Mouse (Mus musculus) thymus, adult 2 months (tissue): ENCODE results near the gene Grk5.

Experiments used
- CTCF ChIP-seq: fragments of 200-500 bp; IDR thresholded peaks from 2 replicates; pipeline ENCODE4 v1.5.1; 2012; ENCODE audit warnings: mild to moderate bottlenecking, control low read depth, low read length, moderate library complexity, borderline replicate concordance; ENCODE audit not compliant: control insufficient read depth, poor library complexity, insufficient read depth; ENCODE audit errors: extremely low read depth
- POLR2A ChIP-seq: fragments of 200-500 bp; IDR thresholded peaks from 2 replicates; pipeline ENCODE4 v1.6.1; 2012; ENCODE audit warnings: mild to moderate bottlenecking, low read length, control low read depth, moderate library complexity; ENCODE audit not compliant: control insufficient read depth, poor library complexity, insufficient read depth; ENCODE audit errors: extremely low read depth

DNA sequence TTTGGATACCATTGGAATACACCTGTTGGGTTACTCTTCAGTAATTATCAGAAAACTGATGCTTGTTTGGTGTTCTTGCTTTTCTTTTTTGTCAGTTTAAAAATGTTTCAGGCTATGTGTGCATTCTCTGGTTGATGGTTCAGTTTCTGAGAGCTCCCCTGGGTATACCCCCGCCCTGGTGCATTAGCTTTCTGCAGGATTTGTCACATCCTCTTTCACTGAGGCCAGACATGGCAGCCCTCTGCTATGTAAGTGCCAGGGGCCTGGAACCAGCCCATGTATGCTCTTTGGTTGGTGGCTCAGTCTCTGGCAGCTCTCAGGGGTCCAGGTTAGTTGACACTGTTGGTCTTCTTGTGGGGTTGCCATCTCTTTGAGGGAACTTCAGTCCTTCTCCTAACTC is 14.4 kb downstream of the Grk5 start:
- no peak for TF ChIP-seq CTCF
- no peak for TF ChIP-seq POLR2A
